Mouse (Mus musculus): Measurements from ENCODE around the gene Ggta1.

DNA sequence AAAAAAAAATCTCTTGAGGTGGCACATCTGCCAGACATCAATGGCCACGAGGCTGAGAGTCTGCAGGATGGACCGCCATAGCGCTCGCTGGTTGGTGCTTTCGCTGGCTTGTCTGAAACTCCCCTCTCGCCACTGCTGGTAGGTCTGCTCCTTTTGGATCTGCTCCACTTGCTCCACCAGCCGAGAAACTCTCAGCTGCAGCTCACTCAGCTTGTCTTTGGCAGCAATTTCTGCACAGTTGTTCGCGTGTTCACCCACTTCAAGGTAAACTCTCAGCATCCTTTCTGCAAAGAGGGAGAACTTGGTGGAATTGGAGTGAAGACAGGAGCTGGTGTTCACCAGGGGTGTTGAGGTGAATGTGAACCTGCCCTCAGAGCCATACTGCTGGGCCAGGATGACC lies 20.4 kb upstream of the Ggta1 start:
- TF ChIP-seq CTCF (IDR thresholded peaks at IDR 0.05; ENCODE audit: control insufficient read depth, insufficient read depth, insufficient replicate concordance, low read depth, low read length) (no peak), POLR2A (IDR thresholded peaks at IDR 0.05; ENCODE audit: control insufficient read depth, low read depth, low read length) (no peak)
